Mouse (Mus musculus) brain, embryonic 18.5 days (tissue): ENCODE results near the gene Tmem181a.
"Not testable (repeated sequence)": the region's sequence is repeated elsewhere in the genome, so short reads cannot be mapped to it uniquely, and the experiment has no call there.

Experiments
- DNase-seq: peaks from one replicate; pipeline ENCODE4 v3.0.0-alpha.2; 2012; ENCODE audit warnings: low read depth, low spot score

Gene Tmem181a

GRCm38 (mm10) chr17:6305656-6306270, 49.1 kb downstream of the Tmem181a start:
- not testable (repeated sequence) for DNase-seq

- not testable (repeated sequence) for DNase-seq
These were observed 49.8 kb downstream of the Tmem181a start for GRCm38 (mm10) chr17:6306503-6306902.

DNA sequence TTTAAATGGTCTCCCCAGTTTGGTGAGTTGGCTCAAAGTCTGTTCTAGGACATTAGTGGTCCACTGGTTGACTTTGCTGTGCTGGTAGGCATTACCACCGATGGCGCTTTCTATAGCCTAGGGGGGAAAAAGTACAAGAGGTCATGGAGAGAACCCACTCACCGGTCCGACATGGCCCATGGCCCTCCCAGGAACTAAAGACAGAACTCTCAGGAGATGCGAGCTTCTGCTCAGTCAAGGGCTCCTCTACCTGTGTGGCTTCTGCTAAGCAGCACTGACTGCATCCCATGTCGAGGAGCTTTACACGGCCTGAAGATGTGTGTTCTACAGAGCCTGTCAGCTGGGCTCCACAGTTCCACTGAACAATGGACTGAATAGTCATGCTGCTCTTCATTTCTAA, 55.1 kb downstream of the Tmem181a start:
- not testable (repeated sequence) for DNase-seq

- not testable (repeated sequence) for DNase-seq
These were observed 56.1 kb downstream of the Tmem181a start for GRCm38 (mm10) chr17:6312755-6313154.

GRCm38 (mm10) chr17:6314493-6314892, 57.8 kb downstream of the Tmem181a start:
- not testable (repeated sequence) for DNase-seq

- not testable (repeated sequence) for DNase-seq
These were observed 59.0 kb downstream of the Tmem181a start for GRCm38 (mm10) chr17:6315706-6316105.

DNA sequence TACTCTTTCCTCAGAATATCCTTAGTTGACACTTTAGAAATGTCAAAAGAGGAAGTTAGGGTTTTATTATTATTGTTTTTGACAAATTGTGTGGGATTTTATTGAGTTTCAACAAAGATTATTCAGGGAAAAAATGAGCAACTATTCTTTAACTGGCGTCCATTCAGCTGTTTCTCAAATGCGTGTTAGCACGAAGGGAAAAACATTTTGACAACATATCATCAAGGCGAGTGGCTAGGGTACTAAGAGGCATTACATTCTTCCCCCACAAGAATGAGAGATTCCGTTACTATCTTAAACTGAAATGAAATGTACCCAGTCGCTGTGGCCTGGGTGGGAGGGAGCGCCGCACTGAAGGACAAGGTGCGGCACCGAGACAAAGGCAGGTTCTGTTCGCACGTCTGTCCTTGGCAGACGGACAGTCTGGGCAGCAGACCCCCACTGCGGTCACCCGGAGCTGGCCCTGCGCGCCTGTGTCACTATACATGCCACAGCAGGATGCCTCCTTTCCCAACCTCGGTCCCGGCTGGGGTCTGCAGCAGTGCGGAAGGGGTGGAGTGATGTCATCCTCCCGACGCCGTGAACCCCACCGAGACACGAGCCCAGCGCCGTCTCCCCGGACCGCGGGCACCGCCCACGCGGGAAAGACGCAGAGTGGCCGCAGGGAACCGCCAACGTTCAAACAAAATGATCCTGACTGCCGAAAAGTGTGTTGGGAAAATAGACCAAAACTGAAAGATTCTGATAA, 59.9 kb downstream of the Tmem181a start:
- DNase-seq: not testable (repeated sequence)

DNA sequence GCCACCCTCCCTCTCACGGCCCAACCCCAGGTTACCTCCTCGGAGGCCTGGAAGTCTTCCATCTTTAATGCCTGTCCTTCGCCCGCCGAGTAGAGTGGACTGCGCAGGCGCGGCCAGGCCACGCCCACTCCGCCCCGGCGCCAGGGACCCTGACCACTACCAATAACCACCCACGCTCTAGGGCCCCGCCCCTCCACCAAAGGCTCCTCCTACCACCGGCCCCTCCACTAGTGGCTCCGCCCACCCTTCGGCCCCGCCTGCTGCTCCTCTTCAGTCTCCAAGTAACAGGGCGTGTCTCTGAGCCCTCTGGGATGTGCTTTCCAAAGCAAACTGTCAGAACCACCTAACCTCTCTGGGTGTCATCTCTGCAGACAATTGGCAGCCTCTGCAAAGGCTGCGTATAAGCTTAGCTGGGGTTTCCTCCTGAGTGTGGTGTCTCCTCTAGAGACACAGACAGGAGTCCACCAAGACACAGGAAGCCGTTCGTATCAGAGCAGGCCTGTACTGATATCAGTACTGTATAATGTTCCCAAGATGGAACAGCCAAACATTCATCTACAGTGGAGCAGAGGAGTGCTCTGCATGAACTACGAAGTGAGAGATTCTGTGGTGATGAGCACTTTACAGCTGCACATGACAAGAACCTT, 60.8 kb downstream of the Tmem181a start, which contains the start of gene Dynlt1a:
Dynlt1a (minus strand) TSS at position 162 of the 647 bp plus-strand sequence.
- peak; percentile 76 for DNase-seq

GRCm38 (mm10) chr17:6321081-6321777, 64.6 kb downstream of the Tmem181a start:
- DNase-seq: not testable (repeated sequence)

- DNase-seq: not testable (repeated sequence)
These were observed 65.1 kb downstream of the Tmem181a start for GRCm38 (mm10) chr17:6321778-6322101.

DNA sequence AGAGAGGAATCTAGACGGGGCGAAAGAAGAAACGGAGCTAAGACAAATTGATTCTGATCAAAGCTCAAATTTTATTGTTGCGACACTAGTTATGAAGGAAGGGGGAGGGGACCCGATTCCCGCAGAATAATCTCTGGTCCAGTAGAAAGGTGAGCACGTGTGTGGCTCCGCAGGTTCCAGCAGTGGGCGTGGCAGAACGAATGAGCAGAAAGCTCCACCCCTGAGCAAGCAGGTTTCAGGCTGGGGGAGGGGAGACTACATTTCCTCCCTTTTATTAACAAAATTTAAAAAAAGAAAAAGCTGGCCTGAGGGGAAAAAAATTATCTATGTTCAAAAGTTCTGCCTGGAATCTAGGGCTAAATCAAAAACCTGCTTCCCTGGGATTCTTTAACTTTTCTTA, 68.4 kb downstream of the Tmem181a start:
- not testable (repeated sequence) for DNase-seq

DNA sequence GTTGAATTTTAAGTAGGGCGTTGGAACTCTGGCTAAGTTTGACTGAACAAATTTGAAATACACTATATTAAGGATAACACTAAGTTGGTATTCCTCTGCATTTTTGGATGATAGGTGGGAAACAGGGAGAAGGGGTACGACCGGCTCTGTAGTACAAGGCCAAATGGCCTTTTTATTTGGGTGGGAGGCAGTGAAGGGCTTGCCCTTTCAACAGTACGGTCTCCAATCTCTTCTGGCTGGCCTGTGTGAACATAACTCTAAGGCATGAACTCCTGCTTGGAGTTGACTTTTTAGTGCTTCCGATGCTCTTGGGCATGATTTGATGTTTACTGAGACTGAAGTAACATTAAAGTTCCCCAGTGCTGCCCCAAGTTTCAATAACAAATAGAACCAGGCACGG, 68.9 kb downstream of the Tmem181a start:
- DNase-seq: not testable (repeated sequence)

- DNase-seq: not testable (repeated sequence)
These were observed 70.9 kb downstream of the Tmem181a start for GRCm38 (mm10) chr17:6327554-6327953.

GRCm38 (mm10) chr17:6328997-6329396, 72.3 kb downstream of the Tmem181a start:
- DNase-seq: not testable (repeated sequence)

GRCm38 (mm10) chr17:6342606-6343294, 86.1 kb downstream of the Tmem181a start:
- not testable (repeated sequence) for DNase-seq

- not testable (repeated sequence) for DNase-seq
These were observed 98.6 kb downstream of the Tmem181a start for GRCm38 (mm10) chr17:6355256-6355655.
